28 mouse cellular contexts compared by ENCODE assay signal in genomic region chr4:5518522-5518921, GRCm38 (mm10).
"Had no signal": no experiment of that assay in that cellular context is flagged by ENCODE, and none has a peak within 500 bp of the region (broad histone marks: within the 10 kb centered on the region; RNA-seq: fewer than 3 reads in every experiment).

No protein-coding gene starts in this region.

- H3K4me1 ChIP-seq: embryonic facial prominence, embryonic 10.5 days; embryonic facial prominence, embryonic 12.5 days; embryonic facial prominence, embryonic 13.5 days; embryonic facial prominence, embryonic 15.5 days; forebrain, embryonic 10.5 days; forebrain, embryonic 12.5 days; forebrain, embryonic 13.5 days; forebrain, embryonic 15.5 days had no signal

- H3K4me2 ChIP-seq: embryonic facial prominence, embryonic 12.5 days; embryonic facial prominence, embryonic 13.5 days; embryonic facial prominence, embryonic 15.5 days; forebrain, embryonic 12.5 days; forebrain, embryonic 13.5 days; forebrain, embryonic 15.5 days had no signal

- H3K27ac ChIP-seq: embryonic facial prominence, embryonic 10.5 days; embryonic facial prominence, embryonic 12.5 days; embryonic facial prominence, embryonic 13.5 days; embryonic facial prominence, embryonic 15.5 days; forebrain, embryonic 10.5 days; forebrain, embryonic 12.5 days; forebrain, embryonic 13.5 days; forebrain, embryonic 15.5 days; gastrocnemius, adult 2 months; heart, adult 2 months had no signal

- H3K4me3 ChIP-seq: embryonic facial prominence, embryonic 10.5 days; embryonic facial prominence, embryonic 12.5 days; embryonic facial prominence, embryonic 13.5 days; embryonic facial prominence, embryonic 15.5 days; erythroblast, embryonic 14.5 days; forebrain, embryonic 10.5 days; forebrain, embryonic 12.5 days; forebrain, embryonic 13.5 days; forebrain, embryonic 15.5 days; gastrocnemius, adult 2 months; heart, adult 2 months had no signal

- H3K36me3 ChIP-seq: embryonic facial prominence, embryonic 10.5 days; embryonic facial prominence, embryonic 12.5 days; embryonic facial prominence, embryonic 13.5 days; embryonic facial prominence, embryonic 15.5 days; forebrain, embryonic 10.5 days; forebrain, embryonic 12.5 days; forebrain, embryonic 15.5 days had no signal

- H3K9me3 ChIP-seq: embryonic facial prominence, embryonic 10.5 days; embryonic facial prominence, embryonic 12.5 days; embryonic facial prominence, embryonic 13.5 days; embryonic facial prominence, embryonic 15.5 days; forebrain, embryonic 10.5 days; forebrain, embryonic 12.5 days; forebrain, embryonic 13.5 days; forebrain, embryonic 15.5 days had no signal

- DNase-seq: cerebellum, adult 2 months; cerebellum, adult 9-10 months; cerebellum, adult 9-11 months; cerebellum, postnatal 10 days; cerebellum, postnatal 14 days; cerebellum, postnatal 25 days; cerebellum, postnatal 36 days; embryo, embryonic 11 days; forebrain, postnatal 0 days; gastrocnemius, adult 2 months; gastrocnemius, postnatal 10 days; gastrocnemius, postnatal 14 days; gastrocnemius, postnatal 25 days; gastrocnemius, postnatal 36 days; heart, adult 11 months; heart, adult 18-20 months; heart, adult 2 months had no signal

- H3K9ac ChIP-seq: embryonic facial prominence, embryonic 12.5 days; embryonic facial prominence, embryonic 13.5 days; embryonic facial prominence, embryonic 15.5 days; forebrain, embryonic 12.5 days; forebrain, embryonic 13.5 days; forebrain, embryonic 15.5 days; forebrain, postnatal 0 days had no signal

- ATAC-seq: forebrain, embryonic 13.5 days; forebrain, embryonic 14.5 days; forebrain, embryonic 15.5 days; forebrain, embryonic 16.5 days; forebrain, postnatal 0 days had no signal

- H3K27me3 ChIP-seq: embryonic facial prominence, embryonic 12.5 days; embryonic facial prominence, embryonic 13.5 days; embryonic facial prominence, embryonic 15.5 days; forebrain, embryonic 12.5 days; forebrain, embryonic 13.5 days; forebrain, embryonic 15.5 days had no signal
